Mouse (Mus musculus): Measurements from ENCODE around the gene Gtf2i. TPM values are rescaled to one million over a fixed set of nuclear protein-coding genes. Genes with fewer than 3 reads are reported as not detected.
A peak's percentile ranks its signal among the peaks of the same experiment; 100 is the strongest.

Gene Gtf2i
- polyA plus RNA-seq, 1 experiment from 2014 or later, result 196 TPM

DNA sequence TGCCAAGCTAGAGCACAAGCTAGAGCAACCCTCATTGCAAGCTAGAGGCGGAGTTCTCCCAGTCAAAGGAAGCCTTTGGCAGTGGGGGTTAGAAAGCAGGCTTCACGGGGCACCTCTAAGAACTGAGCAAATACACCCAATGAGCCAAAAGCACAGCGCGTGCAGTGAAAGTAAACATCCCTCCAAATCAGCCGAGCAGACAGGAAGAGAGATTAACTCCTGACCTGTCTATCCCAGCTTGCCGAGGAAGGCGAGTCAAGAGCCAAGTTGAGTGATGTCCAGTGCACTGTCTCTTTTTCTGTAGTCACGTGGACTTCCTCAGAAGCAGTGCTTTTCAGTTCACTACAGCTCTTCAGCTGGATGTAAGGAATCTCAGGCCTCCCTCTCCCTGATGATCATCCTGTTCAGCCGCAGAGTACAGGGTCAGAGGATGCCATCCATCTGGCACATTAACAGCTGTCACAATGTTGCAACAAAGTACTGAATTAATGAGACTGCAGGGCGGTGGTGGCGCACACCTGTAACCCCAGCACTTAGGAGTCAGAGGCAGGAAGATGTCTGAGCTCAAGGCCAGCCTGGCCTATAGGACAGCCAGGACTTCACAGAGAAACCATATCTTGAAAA lies 104.5 kb downstream of the Gtf2i start:
- no peak overlapping the region for H3K27ac ChIP-seq (ENCODE audit: low read depth, low read length)
- ATAC-seq (ENCODE audit: low FRiP score, low TSS enrichment), result peak; percentile 56
- WGBS, result 22% methylated on average over 11 of the region's 11 CpGs

DNA sequence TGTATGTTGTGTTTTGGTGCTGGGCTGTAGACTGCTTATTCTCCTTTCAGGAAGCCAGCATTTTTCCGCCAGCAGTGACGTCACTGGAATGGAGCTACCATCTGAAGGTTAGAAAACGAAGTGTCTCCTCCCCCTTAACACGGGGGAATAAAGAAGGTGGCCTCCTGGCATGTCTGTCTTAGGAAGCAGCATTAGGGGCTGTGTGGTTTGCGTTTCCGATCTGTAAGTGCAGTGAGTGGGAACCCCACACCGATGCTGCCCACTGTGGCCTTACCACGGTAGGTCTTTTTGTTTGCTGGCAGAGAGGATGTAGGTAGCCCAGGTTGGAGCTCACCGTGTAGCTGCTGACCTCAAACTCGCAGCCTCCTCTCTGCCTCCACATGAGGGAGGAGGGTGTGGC lies 107.8 kb downstream of the Gtf2i start:
- H3K27me3 ChIP-seq (ENCODE audit: control insufficient read depth, insufficient read depth, low read length), result no peaks in the 10 kb centered on the region
- H3K4me1 ChIP-seq (ENCODE audit: control insufficient read depth, insufficient read depth, low read length), result no peaks in the 10 kb centered on the region
- H3K9me3 ChIP-seq (ENCODE audit: control insufficient read depth, low read length), result no peaks in the 10 kb centered on the region
- no peak overlapping the region for H3K4me2 ChIP-seq (replicated peaks; ENCODE audit: low read depth, low read length)
- H3K27ac ChIP-seq (ENCODE audit: low read depth, low read length), result no peak overlapping the region
- ATAC-seq (ENCODE audit: low FRiP score, low TSS enrichment), result no peak
- no peak overlapping the region for H3K4me3 ChIP-seq (ENCODE audit: low read length)
- H3K9ac ChIP-seq (ENCODE audit: low read depth, low read length), result no peak overlapping the region
- WGBS, result 83% methylated on average over 10 of the region's 10 CpGs
- H3K36me3 ChIP-seq (ENCODE audit: control insufficient read depth, insufficient read depth, low read length), result no peaks in the 10 kb centered on the region; the same call in 1 of the 2 replicates

More for the DNA sequence above, 104.5 kb downstream of the Gtf2i start:
- Histone ChIP-seq H3K27me3 (ENCODE audit: control insufficient read depth, insufficient read depth, low read length) (no peaks in the 10 kb centered on the region), H3K4me3 (ENCODE audit: low read length) (no peak overlapping the region), H3K4me2 (replicated peaks; ENCODE audit: low read depth, low read length) (no peak overlapping the region), H3K36me3 (ENCODE audit: control insufficient read depth, insufficient read depth, low read length) (no peaks in the 10 kb centered on the region), H3K4me1 (ENCODE audit: control insufficient read depth, insufficient read depth, low read length) (no peaks in the 10 kb centered on the region), H3K9ac (ENCODE audit: low read depth, low read length) (no peak overlapping the region), H3K9me3 (ENCODE audit: control insufficient read depth, low read length) (no peaks in the 10 kb centered on the region)

DNA sequence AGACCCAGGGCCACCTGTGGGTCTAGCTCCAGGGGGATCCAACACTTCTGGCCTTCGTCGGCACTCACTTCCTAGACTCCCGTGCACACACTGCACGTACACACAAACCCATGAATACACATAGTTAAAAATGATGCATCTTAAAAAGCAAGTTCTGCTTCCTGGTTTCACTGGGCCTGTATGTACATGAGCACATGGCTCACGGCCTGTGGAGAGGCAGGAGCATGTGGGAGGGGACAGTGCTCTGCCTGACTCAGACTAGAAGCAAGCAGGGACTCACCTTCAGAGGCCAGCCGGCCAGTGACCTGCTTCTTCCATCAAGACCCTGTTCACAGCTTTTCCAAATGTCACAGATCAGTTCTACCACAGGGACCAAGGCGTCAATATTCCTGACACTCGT lies 120.9 kb downstream of the Gtf2i start:
- H3K4me1 ChIP-seq (ENCODE audit: control insufficient read depth, insufficient read depth, low read length), result no peaks in the 10 kb centered on the region
- 88% methylated on average over 8 of the region's 8 CpGs for WGBS
- ATAC-seq (ENCODE audit: low FRiP score, low TSS enrichment), result no peak
- H3K36me3 ChIP-seq (ENCODE audit: control insufficient read depth, insufficient read depth, low read length), result peaks cover 7% of the 10 kb centered on the region; the same call in 1 of the 2 replicates
- no peak overlapping the region for H3K27ac ChIP-seq (ENCODE audit: low read depth, low read length)
- H3K4me3 ChIP-seq (ENCODE audit: low read length), result no peak overlapping the region
- no peak overlapping the region for H3K9ac ChIP-seq (ENCODE audit: low read depth, low read length)
- H3K27me3 ChIP-seq (ENCODE audit: control insufficient read depth, insufficient read depth, low read length), result no peaks in the 10 kb centered on the region
- H3K4me2 ChIP-seq (replicated peaks; ENCODE audit: low read depth, low read length), result no peak overlapping the region
- no peaks in the 10 kb centered on the region for H3K9me3 ChIP-seq (ENCODE audit: control insufficient read depth, low read length)

DNA sequence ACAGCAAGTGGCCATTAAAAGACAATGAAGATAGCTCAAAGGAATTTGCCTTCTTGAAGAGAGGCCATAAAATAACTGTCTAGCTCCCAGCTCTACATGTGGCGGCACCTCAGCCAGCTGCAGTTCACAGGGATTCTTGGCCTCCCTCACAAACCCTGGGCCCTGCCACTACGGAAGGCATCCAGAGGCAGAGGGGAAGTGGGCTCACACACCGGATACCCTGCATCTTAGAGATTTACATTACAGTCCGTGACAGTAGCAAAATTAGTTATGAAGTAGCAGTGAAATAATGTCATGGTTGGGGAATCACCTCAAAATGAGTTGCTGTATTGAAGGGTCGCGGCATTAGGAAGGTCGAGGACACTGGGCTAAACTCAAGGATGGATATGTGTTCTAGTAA lies 126.0 kb downstream of the Gtf2i start:
- 57% methylated on average over 7 of the region's 7 CpGs for WGBS
- Histone ChIP-seq H3K4me3 (ENCODE audit: low read length) (no peak overlapping the region), H3K36me3 (ENCODE audit: control insufficient read depth, insufficient read depth, low read length) (no peaks in the 10 kb centered on the region; the same call in 1 of the 2 replicates), H3K4me2 (replicated peaks; ENCODE audit: low read depth, low read length) (no peak overlapping the region), H3K27ac (ENCODE audit: low read depth, low read length) (no peak overlapping the region; the same call in 1 of the 2 replicates), H3K9me3 (ENCODE audit: control insufficient read depth, low read length) (no peaks in the 10 kb centered on the region), H3K9ac (ENCODE audit: low read depth, low read length) (no peak overlapping the region), H3K27me3 (ENCODE audit: control insufficient read depth, insufficient read depth, low read length) (no peaks in the 10 kb centered on the region), H3K4me1 (ENCODE audit: control insufficient read depth, insufficient read depth, low read length) (peaks cover 1% of the 10 kb centered on the region; the same call in 1 of the 2 replicates)
- no peak for ATAC-seq (ENCODE audit: low FRiP score, low TSS enrichment)

Small RNA genes within 50 kb of the gene (microRNA-seq; reads per million reads assigned to microRNA genes)
- gene Mir3965, result not detected

Other genes starting within 250 kb of the Gtf2i start
- 8.7 and 10.5 TPM in 2 replicates for gene Castor2, start 215.0 kb downstream of the Gtf2i start, polyA plus RNA-seq (2014; fragmentation: Nextera tagmentation; extraction: Ambion mirVana)
- gene Rcc1l, start 138.0 kb downstream of the Gtf2i start, polyA plus RNA-seq (2014; fragmentation: Nextera tagmentation; extraction: Ambion mirVana), result 28.9 and 35.2 TPM in 2 replicates
- gene Gtf2ird2, start 130.7 kb downstream of the Gtf2i start, polyA plus RNA-seq (2014; fragmentation: Nextera tagmentation; extraction: Ambion mirVana), result 5.8 and 9.2 TPM in 2 replicates
- gene Ncf1, start 85.1 kb downstream of the Gtf2i start, polyA plus RNA-seq (2014; fragmentation: Nextera tagmentation; extraction: Ambion mirVana), result 2.6 and 2.9 TPM in 2 replicates
- 60.9 and 84.8 TPM in 2 replicates for gene Gtf2ird1, start 142.0 kb upstream of the Gtf2i start, polyA plus RNA-seq (2014; fragmentation: Nextera tagmentation; extraction: Ambion mirVana)
- 3.7 and 4.4 TPM in 2 replicates for gene Clip2, start 237.7 kb upstream of the Gtf2i start, polyA plus RNA-seq (2014; fragmentation: Nextera tagmentation; extraction: Ambion mirVana)
- gene Syna, start 245.4 kb upstream of the Gtf2i start, polyA plus RNA-seq (2014; fragmentation: Nextera tagmentation; extraction: Ambion mirVana), result 0.14 TPM in 1 of 2 replicates, not detected in the other

All from kidney, embryonic 14.5 days (tissue).